In genomic region chr12:86905876-86906275, GRCm38 (mm10) we compare ENCODE assay signal across 1 mouse cellular context.
TF ChIP-seq lines count a peak whose summit lies in the region.

No protein-coding gene starts in this region.

TF ChIP-seq in CH12.LX, 34 proteins besides CTCF, POLR2A, EP300 and RAD21 (continued from another document):
- TF ChIP-seq MAX (IDR thresholded peaks at IDR 0.05; ENCODE audit: low read length), result no peak
